Mouse (Mus musculus): ENCODE data around the gene Flvcr1.
"Not testable (repeated sequence)": the region's sequence is repeated elsewhere in the genome, so short reads cannot be mapped to it uniquely, and the experiment has no call there.

Flvcr1 gene

DNA sequence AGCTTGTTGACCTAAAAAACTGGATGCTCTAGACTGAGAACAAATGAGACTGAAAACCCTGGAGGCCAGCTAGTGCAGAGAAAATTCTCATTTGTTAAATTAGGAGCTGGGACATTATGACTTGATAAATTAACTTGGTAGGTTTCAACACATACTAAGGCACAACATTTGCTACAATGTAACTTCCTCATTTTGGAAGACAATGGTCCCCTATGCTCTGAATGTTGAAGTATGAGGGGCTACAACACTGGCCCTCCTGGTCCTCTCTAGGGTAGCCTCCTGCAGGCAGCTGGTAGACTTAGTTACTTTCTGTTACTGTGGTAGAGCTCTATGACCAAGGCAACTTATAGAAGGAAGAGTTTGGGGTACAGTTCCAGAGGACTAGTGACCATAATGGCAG lies 15.4 kb upstream of the Flvcr1 start:
- no peak for DNase-seq (ENCODE audit: low read depth, low spot score)

- no peak for DNase-seq (ENCODE audit: low read depth, low spot score)
These were observed 12.0 kb upstream of the Flvcr1 start for GRCm38 (mm10) chr1:191037999-191038398.

GRCm38 (mm10) chr1:191036554-191037334 lies 10.8 kb upstream of the Flvcr1 start, which contains the start of gene Spata45:
TSS of gene Spata45 (plus strand) at chr1:191036639.
- no peak for DNase-seq (ENCODE audit: low read depth, low spot score)

GRCm38 (mm10) chr1:191035649-191036048 lies 9.7 kb upstream of the Flvcr1 start:
- no peak for DNase-seq (ENCODE audit: low read depth, low spot score)

- DNase-seq (ENCODE audit: low read depth, low spot score) = not testable (repeated sequence)
These were observed 5.0 kb upstream of the Flvcr1 start for GRCm38 (mm10) chr1:191030922-191031425.

DNA sequence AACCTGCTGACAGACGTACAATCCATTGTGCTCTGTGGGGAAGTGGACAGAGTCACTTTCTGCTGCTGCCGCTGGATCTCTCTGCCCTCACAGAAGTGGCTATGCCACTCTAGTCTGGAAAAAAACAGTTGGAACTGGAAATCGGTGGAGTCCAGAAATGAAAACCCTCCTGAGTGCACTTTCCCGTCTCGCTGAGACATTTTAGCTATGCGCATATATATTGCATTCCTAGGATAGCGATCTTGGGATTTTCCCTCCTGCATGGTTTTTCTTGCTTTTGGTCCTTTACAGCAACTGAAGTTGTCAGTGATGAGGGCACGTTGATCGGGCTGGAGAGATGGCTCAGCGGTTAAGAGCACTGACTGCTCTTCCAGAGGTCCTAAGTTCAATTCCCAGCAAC lies 4.2 kb upstream of the Flvcr1 start:
- no peak for DNase-seq (ENCODE audit: low read depth, low spot score)

GRCm38 (mm10) chr1:191025016-191026012 lies 644 bp downstream of the Flvcr1 start:
- no peak for DNase-seq (ENCODE audit: low read depth, low spot score)

- not testable (repeated sequence) for DNase-seq (ENCODE audit: low read depth, low spot score)
These were observed 2.2 kb downstream of the Flvcr1 start for GRCm38 (mm10) chr1:191023806-191024205.

- DNase-seq (ENCODE audit: low read depth, low spot score) = no peak
These were observed 2.8 kb downstream of the Flvcr1 start for GRCm38 (mm10) chr1:191023140-191023539.

DNA sequence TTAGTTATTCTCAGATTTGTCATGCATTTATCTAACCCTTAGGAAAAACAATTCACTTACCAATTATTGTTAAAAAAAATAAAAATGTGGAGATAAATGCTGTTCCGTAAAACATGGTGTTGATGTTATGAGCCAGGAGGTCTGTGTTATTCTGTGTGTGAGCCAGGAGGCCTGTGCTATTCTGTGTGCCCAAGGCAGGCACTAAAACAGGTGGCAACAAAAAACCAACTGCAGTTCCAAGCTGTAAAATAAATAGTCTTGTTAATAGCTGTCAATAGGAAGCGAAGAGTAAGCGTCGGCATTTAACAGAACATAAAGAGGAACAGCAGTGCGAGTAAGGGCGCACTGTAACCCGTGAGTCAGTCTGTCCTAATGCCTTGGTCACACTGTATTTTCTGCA lies 4.9 kb downstream of the Flvcr1 start:
- no peak for DNase-seq (ENCODE audit: low read depth, low spot score)

GRCm38 (mm10) chr1:191020217-191020924 lies 5.6 kb downstream of the Flvcr1 start:
- no peak for DNase-seq (ENCODE audit: low read depth, low spot score)

GRCm38 (mm10) chr1:191019803-191020202 lies 6.2 kb downstream of the Flvcr1 start:
- no peak for DNase-seq (ENCODE audit: low read depth, low spot score)

DNA sequence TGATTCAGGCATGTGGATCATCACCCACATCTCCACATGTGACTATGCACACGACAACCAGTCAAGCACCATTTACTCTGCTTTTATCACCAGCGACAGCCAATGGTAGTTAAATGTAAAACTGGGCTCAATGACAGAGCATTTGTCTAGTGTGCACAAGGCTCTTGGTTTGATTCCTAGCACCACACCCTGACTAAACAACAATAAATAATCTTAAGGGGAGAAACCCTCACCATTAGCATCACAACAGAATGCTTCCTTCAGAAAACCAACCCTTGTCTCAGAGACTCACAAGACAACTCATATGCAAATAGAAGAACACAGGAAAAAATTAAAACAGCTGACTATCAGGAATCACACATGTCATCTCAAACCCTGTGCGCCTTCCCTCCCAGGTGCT lies 11.7 kb downstream of the Flvcr1 start:
- no peak for DNase-seq (ENCODE audit: low read depth, low spot score)

DNA sequence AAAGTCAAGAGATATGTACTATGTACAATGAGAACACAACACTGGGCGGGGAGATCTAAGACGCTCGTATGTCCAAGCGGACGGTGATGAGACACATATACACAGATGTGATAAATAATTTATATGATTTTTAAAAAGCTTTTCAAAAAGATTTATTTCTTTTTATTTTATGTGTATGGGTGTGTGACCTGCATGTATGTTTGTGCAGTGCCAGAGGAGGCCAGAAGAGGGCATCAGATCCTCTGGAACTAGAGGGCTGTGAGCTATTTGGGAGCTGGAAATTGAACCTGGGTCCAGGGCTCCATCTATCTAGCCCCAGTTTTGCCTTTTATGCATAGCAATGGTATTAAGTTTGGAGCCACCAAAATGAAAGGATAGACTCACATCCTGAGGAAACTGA lies 17.3 kb downstream of the Flvcr1 start:
- DNase-seq (ENCODE audit: low read depth, low spot score) = no peak

- DNase-seq (ENCODE audit: low read depth, low spot score) = no peak
These were observed 23.8 kb downstream of the Flvcr1 start for GRCm38 (mm10) chr1:191002201-191002600.

DNA sequence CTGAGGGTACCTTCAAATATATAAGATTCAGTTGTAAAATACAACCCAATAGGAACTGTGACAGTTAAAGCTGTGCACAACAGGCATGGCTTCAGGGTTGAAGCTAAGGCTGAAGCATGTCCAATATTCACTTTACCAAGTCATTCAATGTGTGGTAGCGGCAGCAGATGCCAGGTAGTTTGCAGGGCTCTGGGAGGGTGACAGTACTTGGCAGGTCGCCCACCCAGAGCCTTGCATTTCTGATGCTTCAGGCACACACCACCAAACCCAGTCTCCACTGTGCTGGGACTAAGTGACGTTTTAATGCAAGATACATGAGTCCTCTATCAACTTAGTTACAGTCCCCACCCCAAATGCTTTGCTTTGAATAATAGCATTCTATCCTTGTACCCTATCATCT lies 25.3 kb downstream of the Flvcr1 start:
- DNase-seq (ENCODE audit: low read depth, low spot score) = no peak

DNA sequence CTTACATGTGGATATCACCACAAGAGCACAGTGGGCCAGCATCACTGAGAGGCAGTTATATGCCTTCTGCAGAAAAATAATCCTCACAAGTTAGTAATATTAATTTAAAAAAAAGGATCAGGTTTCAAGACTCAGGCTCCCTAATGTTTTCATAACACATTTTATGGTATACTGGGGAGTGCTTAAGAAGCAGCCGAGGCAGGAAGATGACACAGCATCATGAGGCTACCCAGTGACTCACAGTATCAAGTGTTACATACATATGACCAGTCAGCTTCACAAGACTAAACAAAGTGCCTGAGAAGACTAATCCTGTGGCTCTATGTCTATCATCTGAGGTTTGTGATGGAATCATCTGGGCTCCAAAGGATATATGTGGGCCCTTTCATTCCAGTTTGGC lies 27.9 kb downstream of the Flvcr1 start:
- DNase-seq (ENCODE audit: low read depth, low spot score) = no peak

DNA sequence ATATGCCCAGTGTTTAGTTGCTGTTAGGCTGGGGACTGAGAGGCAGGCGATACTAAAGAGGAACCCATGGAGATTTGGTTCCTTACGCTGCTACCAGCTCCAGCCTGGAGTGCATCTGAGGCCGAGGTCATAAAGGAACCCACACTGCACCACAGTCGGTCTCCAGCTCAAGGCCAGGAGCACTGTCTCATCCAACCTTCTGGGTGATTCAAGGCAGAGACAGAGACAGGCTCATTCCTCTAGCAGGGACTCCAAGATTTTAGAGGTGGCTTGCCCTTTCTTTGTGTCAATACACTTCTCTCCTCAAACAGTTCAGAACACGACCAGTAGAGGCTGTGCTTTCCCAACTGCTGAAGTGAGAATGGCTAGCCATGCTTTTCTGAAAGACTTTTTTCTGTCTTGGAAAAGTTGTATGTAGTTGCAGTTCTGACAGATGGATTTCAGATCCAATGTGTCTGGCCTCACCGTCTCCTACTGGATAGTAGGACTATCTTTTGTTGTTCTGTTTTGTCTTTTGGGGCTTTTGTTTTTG lies 29.5 kb downstream of the Flvcr1 start:
- DNase-seq (ENCODE audit: low read depth, low spot score) = no peak

- DNase-seq (ENCODE audit: low read depth, low spot score) = no peak
These were observed 30.4 kb downstream of the Flvcr1 start for GRCm38 (mm10) chr1:190995548-190995947.

GRCm38 (mm10) chr1:190989437-190990082 lies 36.4 kb downstream of the Flvcr1 start:
- no peak for DNase-seq (ENCODE audit: low read depth, low spot score)

DNA sequence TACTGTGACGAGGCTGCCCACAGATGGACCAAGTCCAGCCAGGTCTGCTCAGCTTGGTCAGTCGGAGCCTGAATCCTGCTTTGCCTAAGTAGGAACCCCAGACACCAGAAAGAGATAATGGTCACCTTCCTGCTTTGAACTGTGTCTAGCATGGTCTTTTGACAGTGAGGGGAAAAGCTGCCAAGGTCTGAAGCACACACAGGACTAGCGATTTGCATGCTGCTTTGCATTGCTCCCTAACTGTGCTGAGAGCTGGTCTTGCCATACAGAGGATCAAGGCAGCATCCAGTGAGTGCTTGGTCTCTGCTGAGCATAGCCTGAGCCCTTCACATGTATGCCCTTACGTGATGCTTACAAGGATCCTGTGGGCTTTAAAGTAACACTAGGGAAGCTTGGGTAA lies 44.5 kb downstream of the Flvcr1 start:
- no peak for DNase-seq (ENCODE audit: low read depth, low spot score)

All from brain, embryonic 18.5 days (tissue).